Mouse (Mus musculus) right cerebral cortex, postnatal 4 days (tissue): ENCODE results near the gene Dazap1.

Experiments used
- DNase-seq: peaks from one replicate; pipeline ENCODE4 v3.0.0-alpha.2; 2022

Dazap1 gene

DNA sequence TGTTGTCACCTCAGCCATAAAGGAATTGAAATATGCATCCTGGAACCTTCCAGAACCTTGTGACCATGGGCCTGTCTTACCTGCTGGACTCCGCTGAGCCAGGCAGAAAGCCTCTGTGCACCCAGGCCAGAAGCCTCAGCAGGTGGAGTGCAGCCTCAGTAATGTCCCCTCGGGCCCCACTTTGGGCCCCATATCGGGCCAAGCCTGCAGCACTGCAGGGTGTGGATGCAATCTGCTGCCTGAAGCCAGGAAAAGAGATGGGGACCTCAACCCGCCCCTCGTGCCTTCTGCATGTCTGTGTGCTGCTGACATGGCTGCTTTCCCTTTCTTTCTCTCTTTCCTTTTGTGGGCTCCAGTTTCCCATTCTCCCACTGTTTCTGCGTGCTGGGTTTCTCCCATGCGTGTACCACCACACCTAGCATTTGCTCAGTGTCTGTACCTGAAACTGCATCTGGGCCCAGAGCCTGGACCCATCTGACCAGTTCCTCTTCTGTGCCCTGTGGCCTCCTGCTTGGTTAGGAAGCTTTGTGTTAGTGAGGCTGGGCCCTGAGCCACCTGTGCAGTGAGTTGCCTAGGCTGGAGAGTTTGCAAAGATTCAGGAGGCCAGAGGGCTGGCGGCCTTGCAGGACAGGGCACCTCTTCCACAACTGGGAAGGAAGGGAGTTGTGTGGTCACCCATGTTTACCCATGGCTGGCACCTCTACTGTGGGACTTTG is 10.7 kb downstream of the Dazap1 start:
- DNase-seq, result no peak

DNA sequence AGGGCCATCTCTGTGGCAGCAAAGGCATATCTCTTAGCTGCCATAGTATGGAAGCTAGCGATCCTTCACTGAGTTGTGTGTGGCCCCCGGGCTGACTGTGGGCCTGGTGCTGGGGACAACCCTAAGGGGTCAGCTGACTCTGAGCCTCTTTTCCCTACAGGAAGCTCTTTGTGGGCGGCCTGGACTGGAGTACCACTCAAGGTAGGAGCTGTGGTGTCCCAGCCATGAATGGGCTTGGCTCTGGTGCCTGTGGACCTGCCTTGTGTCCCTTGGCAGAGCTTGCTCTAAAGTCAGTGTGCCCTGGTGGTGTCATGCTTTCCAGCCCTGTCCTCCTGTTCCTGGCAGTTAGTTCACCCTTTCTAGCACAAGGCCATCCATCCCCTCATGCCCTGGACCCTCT is 12.6 kb downstream of the Dazap1 start:
- DNase-seq, result no peak

DNA sequence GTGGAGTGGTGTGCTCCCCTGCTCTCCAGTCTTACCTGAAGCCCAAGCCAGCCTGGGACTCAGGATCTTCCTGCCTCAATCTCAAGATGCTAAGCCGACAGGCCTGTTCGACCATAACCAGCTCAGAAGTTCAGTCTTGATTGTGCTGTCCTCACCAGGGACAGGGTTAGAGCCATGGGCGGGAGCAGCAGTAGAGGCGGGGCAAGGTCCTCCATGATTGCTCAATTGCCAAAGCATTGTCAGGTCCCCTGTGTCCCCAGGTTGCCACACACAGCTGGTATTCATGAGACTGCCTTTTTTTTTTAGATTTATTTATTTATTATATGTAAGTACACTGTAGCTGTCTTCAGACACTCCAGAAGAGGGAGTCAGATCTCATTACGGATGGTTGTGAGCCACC is 15.0 kb downstream of the Dazap1 start:
- no peak for DNase-seq

DNA sequence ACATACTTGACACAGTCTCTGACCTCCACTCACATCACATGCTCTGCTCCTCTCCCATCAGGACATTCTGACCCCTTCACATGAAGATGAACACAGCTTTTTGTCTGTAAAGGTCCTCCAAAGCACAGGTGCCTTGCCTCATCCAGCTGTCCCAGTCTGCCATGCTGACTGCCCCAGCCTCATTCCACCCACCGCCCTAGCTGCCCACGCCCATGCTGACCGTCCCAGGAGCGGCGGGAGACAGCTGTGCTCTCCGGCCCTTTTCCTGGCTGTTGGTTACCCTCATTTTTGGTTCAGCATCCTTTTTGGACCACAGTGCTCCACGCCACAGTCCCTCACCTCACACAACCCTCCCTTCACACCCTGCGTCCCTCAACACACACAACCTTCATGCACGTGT is 17.1 kb downstream of the Dazap1 start:
- no peak for DNase-seq

DNA sequence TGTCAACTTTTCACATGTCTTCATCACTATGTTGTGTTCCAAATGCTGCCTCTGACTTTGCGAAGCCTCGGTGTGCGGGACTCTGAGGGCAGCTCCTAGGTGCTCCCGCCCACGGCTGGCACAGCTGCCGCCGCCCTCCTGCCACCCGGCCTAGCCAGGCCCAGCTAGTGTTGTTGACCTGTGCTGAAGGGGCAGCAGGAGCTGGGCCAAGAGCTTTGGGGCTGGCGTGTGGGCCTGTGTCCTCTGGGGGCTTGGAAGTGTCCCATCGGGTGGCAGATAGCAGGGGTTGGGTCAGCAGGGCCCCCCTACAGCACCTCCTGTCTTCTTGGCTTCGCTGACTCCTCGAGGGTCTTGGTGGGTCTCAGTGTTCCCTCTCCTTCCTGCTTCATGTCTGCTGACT is 18.0 kb downstream of the Dazap1 start:
- no peak for DNase-seq

DNA sequence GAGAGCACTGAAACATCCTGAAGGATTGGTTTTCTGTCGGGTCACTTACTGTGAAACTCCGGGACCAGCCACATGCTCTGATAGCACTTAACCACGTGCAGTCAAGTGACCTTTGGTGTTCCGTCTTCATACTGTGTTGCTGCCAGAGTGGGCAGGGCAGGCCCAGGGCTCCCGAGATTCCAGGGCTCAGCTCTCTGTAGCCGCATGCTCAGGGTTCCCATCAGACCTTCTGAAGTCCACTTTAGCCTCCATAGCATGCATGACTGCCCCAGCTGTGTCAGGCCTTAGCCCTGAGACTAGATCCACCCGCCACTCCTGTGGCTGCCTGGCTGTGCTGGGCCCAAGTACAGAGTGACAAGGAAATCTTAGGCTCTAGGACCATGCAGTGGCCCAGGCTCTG is 20.0 kb downstream of the Dazap1 start:
- DNase-seq, result no peak

DNA sequence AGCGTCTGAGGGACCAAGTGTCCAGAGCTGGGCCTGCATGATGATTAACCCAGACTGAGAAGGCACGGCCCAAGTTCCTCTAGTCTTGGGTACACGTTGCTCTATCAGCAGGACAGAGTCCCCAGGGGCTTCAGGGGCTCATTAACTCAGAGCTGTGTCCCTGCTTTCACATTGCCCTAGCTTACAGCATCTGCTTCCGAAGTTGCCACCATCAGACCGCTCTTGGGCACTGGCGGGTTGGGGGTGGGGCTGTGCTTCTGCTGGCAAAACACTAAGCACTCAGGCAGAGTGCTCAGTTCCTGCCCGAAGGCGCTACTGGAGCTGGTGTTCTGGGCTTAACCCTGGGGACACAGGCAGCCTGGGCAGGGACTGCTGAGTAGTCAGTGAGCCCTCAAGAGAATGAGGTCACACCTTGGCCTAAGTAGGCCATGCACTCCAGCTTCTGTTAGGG is 20.7 kb downstream of the Dazap1 start:
- no peak for DNase-seq

DNA sequence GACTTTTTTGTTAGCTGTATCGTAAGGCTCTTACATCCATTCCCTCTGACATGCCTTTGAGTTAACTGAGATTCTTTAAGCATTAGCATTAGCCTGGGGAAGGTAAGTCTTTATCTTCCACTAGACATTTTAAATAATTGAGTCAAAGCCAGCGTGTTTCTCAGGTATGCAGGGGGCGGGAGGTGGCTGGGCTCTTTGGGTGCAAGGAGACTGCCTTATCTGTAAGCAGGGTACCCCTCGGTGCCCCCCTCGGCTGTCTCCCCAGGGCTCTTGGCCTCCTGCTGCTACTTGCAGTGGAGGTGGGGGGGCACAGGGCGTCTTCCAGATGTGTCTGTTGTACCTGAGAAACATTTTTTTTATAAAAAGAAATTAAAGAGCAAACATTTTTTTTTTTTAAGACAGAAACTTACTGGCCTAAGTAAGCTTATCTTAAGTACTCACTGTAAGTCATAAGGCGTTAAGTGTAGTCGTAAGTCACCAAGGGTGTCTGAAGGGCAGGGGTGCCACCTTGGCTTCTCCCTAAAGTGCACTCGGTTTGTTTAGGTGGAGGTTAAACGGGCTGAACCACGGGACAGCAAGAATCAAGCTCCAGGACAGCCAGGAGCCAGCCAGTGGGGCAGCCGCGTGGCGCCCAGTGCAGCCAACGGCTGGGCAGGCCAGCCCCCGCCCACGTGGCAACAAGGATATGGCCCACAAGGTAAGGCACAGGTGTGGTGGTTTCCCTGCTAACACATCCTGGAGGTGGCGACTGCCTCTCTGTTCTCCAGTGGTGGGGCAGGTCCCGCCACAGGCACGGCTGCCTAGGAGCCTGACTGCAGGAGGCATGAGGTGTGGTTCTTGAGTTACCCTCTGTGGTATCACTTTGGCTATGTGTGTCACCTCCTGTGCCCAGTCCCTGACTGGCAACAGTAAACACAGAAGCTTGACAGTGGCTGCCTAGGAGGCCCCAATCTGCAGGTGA is 21.5 kb downstream of the Dazap1 start:
- no peak for DNase-seq

DNA sequence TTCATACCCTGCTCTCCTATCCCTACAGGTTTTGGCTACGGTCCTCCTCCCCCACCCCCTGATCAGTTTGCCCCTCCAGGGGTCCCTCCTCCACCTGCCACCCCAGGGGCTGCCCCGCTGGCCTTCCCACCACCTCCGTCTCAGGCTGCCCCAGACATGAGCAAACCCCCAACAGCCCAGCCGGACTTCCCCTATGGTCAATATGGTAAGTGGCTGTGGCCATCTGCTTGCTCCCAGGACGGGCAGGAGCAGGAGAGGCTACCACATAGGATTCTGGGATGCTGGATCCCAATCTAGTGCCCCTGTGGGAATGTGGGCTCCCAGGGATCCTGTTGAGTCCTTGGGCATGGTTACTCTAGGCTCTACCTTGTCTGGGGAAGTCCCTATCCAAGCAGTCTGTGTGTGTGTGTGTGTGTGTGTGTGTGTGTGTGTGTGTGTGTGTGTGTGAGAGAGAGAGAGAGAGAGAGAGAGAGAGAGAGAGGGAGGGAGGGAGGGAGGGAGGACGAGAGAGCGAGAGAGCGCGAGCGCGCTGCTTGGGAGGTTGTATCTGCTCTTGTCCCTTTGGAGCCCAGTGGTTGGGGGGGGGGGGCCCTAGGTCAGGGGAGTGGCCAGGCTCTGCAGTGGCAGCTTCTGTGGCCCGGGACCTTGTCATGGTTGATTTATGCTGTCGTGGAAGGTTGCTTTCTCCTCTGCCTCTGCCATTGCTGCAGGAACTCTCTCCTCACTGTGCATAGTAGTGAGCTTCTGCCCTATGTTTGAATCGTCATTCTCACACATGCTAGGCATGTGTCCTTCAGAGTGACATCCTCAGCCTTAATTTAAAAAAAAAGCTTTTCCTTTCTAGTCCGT is 24.2 kb downstream of the Dazap1 start:
- DNase-seq, result no peak

DNA sequence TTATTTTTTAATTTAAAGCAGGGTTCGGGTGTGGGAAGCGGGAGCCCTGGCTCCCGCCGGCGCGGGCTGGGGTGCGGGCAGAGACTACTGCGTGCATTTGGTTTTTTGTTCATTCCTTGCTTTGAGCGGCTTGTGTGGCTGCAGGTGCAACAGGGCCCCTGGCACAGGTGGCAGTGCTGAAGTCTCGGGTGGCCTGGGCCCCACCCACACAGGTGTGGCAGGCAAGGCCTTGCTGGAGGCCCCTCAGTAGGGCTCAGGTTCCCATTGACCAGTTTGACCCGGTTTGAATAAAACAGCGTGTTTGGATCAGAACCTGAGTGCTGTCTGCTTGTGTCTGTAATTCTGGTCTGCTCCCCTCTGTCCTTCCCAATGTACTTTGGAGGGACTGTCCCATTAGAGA is 26.8 kb downstream of the Dazap1 start:
- DNase-seq, result no peak

DNA sequence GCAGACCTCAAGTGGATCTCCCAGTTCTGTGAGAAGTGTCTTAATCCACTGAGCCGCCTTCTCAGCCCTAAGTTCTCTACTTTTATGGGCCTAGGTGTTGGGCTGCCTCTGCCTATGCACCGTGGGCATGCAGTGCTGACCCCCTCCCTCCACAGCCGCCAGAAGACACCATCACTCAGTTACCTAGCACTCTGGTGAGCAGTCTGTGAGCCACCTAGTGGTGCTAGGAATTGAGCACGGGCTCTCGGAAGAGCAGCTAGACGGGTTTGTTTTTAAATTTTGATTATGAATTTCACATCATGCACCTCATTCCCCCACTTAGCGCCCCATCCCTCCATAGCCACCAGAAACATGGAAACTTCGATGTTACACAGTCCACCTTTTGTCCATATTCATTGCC is 27.4 kb downstream of the Dazap1 start:
- DNase-seq, result no peak

DNA sequence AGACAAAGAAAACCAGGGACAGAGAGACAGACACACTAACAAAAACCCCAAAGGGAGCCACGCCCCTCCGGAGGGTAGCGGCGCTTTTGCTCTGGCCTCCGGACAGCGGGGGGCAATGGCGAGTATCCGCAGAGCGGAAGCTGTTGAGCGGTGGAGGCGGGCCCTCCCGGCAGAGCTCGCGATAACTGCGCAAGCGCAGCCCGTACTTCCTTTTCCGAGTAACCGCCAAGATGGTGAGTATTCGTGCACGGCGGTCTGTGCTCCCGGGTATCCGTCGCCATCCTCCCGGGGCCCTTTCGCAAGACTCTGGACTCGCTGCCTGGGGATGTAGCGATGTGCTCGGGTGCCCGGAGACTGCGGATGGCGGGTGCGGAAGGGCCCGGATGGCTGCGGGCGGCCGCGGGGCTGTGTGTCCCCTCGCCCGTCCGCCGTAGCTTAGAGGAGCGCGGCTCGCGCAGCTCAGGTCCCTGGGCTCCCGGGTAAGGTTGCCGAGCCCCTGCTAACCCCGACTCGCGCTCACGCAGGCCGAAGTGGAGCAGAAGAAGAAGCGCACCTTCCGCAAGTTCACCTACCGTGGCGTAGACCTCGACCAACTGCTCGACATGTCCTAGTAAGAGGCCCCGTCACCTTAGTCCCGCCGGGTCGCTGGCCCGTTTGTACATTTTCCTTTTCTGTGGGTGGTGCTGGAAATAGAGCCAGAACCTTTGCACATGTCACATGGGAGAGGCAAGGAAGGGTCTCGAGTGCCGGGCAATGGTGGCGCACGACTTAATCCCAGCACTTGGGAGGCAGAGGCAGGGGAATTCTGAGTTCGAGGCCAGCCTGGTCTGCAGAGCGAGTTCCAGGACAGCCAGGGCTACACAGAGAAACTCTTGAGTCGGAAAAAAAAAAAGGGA is 31.2 kb downstream of the Dazap1 start, which contains the start of gene Rps15:
Rps15 (plus strand) TSS at position 203 of the 896 bp plus-strand sequence.
- DNase-seq, result peak; percentile 95

DNA sequence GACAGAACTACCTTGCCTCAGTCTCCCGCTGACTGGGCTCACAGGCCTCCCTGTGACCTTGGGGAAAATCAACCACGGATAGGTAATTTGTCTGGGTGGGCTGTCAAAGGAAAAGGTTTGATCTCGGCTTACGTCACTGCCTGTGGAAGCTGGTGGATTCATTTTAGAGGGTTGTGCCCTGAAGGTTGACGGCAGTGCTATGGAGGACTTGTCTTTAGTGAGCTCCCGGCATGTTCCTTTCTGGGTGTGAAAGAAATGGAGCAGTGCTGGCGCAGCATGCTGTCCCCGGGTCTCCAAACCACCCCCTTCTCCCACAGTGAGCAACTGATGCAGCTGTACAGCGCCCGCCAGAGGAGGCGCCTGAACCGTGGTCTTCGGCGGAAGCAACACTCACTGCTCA is 32.0 kb downstream of the Dazap1 start:
- no peak for DNase-seq

DNA sequence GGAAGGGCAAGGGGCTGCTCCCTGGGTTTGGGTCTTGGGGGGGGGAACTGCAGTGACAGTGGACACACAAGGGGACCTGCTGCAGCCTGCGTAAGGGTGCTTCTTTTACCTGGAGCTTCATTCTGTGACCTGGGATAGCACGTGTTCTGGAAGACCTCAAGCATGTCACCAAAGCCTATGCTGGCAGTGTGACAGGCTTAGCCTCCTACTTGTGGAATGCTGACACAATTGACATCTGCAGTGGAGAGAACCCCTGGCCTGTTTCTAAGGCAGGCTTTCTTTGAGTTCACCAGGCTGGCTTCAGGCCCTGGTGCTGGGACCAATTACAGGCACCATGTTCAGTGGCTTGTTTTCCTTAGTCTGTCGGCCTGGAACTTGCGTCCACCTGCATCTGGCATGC is 33.0 kb downstream of the Dazap1 start:
- no peak for DNase-seq

DNA sequence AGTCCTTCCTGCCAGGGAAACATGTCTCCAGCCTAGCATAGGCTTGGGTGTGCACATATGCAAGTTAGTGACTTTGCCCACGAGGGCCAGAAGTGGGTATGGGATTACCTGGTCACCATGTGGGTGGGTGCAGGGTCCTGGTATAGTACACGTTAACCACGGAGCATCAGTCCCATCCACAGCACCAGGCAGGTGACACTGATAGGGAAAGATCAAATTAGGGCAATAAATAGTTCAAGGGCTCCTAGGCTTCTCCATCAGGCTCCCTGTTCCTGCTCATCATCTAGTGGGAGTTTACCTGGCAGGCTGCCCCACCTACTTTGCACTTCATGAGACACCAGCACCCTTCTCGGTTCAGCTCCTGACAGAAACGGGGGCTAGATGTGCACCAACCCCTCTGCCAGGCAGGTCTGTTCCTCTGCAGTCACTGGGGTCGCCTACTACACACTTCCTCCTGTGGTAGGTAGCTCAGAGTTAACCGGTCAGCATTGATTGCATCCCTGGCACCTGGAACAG is 33.6 kb downstream of the Dazap1 start:
- peak; percentile 47 for DNase-seq

DNA sequence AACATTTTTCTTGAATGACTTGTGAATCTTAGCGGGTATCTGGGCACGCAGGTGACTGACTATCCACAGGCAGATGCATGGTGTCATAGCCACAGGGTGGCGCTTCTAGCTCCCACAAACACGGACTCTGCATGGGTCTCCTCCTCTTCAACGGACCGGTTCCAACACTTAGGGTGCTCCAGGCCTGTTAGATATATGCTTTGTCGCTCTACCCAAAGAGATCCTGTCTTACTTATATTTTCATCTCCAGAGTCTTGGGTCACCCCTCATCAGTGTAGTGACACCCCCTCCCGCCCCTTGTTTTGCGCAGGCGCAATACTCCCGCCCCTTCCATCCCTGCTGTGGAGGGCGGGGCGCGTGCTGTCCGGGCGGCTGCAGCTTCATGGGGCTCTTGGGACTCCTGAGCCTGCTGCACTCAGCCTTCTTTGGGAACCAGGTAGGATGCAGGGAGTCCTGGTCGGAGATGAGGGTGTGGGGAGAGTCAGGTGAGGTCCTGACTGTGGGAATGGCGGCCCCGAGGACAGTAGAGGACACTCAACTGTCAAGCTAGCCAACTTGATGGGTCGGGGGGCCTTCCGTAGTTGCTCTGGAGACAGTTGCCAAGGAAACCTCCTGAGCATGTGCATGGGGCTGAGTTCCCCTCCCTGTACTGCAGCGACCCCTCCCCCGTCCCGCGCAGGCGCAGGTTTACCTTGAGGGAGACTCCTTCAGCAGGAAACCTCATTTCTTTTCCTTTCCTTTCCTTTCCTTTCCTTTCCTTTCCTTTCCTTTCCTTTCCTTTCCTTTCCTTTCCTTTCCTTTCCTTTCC is 34.5 kb downstream of the Dazap1 start, which contains the start of gene Apc2:
Apc2 (plus strand) TSS at position 360 of the 808 bp plus-strand sequence.
- peak; percentile 87 for DNase-seq

DNA sequence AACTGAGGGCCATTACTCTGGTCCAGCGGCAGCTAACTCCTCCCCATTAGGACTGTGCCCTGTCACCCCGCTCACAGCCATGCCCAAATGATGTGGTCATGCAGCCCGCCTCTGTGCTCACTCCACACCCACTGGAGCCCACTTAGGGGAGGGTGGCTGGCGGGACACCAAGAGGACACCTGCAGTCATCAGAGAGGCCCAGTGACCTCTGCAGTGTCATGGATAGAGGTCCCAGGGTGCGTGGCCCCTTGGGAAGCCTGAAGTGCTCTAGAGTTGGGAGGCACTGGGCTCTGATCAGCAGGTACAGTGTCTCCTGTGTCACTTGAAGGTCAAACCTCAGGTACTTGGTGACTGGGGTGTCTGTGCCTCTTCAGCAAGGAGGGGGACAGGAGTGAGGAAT is 35.5 kb downstream of the Dazap1 start:
- peak; percentile 30 for DNase-seq

DNA sequence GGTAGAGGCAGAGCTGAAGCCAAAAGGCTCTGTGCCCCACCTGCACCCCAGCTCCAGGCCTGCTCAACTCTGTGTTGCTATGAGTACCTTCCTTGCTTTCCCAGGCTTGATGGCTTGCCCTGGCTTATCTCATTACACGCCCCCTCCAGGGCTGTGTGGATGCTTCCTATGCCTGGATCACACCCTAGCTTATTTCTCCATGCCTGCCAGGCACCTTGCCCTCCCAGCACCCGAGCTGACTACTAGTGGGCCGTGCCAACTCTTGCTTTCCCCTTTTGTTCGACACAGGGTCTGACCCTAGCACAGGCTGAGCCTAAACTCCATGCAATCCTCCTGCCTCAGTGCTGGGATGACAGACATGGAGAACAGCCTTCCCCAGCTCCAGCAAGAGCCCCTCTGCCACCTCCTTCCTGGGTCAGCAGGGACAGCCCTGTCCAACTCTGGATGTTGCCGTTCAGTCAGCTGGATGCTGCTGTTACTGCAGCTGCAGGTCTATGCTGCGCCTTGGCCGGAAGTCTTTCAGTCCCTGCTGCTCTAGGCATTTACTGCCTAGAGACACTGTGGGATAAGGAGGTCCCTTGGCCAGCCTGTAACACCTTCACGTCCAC is 36.3 kb downstream of the Dazap1 start:
- DNase-seq, result no peak

DNA sequence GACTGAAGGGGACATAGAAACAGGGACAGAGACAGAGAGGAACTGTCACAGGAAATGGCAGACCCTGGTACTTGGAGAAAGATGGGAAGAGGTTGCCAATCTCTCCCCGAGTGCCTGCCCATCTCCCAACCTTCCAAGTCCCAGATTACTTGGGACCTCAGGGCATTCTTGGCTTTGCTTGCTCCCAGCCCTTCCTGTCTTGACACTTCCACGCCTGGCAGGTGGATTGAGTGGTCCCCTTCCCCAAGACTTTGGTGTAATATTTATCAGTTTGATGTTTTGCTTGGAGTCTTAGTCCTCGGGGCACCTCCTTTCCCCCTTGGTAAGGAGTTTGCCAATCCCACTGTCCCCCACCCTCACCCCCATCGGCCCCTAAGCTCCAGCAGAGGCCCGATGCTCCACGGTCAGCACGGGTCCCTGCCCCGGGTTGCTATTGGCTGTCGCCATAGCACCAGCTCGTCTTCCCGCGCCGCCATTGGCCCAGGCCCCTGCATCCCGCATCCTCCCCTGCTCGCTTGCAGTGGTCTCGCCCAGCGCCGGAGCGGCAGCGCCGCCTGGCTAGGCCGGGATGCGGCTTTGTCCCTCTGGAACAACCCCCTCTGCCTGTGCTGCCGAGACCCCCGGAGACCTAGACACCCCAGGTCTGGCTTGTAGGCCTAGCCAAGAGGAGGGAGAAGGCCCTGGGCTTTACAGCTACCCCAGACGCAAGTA is 37.4 kb downstream of the Dazap1 start:
- peak; percentile 95 for DNase-seq

DNA sequence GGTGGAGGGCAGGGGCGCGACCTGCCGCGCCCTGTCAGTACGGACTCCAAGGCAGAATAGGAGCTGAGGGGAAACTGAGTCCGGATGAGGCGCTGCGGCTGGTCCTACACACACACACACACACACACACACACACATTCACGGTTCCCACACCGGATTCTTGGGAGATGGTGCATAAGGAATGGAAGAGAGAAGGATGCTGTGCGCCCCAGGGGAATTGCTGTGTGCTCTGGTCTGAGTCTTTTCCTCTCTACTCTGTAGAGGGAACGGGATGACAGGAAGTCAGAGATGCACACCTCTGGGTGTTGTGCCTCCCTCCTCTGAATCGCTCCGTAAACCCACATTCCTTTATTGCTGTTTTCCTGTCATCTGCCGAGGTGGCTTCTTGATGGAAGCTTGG is 38.0 kb downstream of the Dazap1 start:
- no peak for DNase-seq
